Mouse (Mus musculus) R1 (cell line): ENCODE data around the gene Fitm1.
A peak's percentile ranks its signal among the peaks of the same experiment; 100 is the strongest.

ENCODE experiments used
- DNase-seq: peaks from one replicate; pipeline ENCODE4 v3.0.0-alpha.2; 2018; ENCODE audit warnings: low read depth, low spot score

Gene Fitm1

DNA sequence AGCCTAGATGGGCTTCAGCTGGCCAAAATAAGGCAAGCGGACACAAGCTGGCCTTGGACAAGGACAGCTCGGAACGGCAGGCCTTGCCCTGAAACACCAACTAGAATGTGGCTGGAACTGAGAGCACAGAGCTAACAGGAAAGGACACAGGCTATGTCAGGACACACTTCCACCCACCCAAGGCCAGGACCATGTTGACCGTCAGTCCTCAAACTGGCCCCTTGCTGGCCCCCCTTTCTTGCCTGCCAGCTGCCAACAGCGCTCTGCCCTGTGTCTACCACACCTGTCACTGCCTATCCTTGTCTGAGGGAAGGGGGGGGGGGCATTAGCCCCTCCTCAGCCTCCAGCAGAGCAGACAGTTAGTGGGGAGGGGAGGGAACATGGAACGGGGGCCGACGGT is at the start of gene Fitm1:
Gene Fitm1 (plus strand): TSS at position 316 of the 400 bp plus-strand sequence.
- DNase-seq: no peak

DNA sequence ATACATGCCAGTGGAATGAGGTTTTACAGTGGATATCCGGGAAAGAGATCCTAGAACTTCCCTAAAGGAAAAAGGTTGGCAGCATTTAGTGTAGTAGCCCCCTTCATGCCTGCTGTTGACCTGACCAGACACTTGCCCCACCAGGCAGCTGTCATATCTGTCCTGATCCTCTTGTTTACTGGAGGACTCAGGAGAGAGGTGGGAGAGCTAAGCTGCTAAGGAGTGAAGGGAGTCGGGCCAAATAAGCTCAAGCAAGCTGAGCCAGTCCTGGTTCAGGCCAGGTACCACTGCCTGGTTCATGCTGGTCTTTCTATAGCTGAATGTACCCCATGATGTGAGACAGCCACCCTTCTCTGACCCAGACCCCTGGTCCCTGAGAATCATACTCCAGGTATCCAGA is 48.7 kb upstream of the Fitm1 start:
- DNase-seq: no peak

DNA sequence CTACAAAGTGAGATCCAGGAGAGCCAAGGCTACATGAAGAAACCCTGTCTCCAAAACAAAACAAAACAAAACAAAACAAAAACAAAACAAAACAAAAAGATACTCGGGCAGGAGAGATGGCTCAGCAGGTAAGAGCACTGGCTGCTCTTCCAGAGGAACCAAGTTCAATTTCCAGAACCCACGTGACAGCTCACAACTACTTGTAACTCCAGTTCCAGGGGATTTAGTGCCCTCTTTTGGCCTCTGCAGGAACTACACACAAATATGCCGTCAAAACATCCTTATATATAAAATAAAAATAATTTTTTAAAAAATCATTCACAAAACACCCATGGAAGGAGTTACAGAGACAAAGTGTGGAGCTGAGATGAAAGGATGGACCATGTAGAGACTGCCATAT is 47.5 kb upstream of the Fitm1 start:
- peak; percentile 83 for DNase-seq

DNA sequence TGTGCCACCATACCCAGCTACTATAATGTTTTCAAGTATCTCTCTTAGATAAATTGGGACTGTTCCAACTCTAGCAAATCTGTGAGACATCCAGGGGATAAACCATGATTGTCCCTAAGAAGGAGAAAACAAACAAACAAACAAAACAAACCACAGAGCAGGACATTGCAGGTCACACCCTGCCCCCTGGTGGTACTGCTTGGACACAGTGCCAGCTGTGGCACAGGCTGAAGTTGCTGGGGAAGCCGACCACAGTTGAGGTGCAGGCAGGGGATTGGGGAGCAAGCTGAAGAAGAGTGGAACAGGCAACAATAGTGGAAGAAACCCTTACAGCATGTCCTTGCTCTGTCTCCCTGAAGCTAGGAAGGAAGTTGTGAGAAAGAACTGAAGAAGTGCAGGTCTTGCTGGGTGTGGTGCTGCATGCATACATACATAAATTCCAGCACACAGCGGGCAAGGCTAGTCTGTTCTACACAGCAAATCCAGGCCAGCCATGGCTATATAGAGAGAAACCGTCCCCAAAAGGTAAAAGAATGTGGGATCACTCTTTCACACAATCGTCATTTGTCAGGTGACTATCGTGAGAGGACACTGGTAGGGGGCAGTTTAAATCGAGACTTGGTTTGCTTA is 39.2 kb upstream of the Fitm1 start:
- peak; percentile 81 for DNase-seq

DNA sequence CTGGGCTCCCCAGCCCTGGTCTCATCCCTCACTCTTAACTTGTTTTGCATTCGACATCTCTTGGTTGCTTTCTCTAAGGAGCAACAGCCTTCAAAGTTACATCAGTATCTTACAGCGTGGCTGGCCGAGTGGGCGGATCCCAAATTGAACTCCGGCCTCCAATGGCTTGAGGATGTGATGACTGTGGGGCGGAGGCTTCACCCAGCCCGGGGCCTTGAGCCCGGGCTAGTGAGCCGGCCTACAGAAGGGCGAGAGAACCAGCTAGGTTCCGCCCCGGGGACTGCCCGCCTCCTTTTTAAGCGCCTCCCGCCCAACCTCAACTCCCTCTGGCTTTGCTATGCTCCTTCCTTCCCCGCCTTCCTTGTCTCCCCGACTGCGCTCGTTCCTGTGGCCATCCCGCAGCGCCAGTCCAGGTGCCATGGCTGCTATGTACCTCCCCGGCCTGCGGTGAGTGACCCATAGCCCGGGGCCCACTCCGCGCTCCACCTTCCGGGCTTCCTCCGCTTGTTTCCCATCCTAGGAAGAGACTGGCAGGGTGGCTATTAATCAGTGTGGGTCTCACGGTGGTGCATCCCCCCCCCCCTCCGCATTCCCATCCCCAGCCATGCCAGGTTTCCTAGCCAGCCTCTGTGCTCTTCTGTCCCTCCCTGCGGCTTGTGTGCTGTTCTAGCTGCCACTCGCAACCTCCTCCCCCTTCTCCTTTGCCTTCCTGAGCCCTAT is 35.2 kb upstream of the Fitm1 start, which contains the start of gene Pck2:
Gene Pck2 (plus strand): TSS at position 200 of the 720 bp plus-strand sequence.
- DNase-seq: peak; percentile 96

DNA sequence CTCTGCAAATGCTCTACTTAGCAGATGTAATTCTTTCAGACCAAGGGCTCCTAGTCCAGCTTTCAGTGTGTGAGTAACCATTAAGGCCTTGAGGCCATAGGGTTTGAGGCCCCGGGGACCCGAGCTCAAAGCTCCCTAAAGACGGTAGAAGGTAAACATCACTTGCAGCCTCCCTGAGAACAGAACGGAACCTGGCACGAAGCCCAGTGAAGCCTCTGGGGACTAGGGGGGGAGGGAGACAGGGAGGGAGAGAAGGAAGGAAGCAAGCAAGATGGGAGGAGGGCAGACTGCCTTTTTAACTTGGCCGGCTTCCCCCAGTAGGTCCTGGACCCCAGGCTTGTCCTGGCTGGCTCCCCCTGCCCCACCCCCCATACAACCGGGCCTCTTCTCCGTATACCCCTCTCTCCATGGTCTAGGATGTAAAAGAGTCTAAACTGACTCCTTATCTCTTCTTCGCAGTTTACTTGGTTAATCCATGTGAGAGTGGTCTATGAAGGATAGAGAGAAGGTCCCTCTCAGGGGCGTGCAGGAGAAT is 34.6 kb upstream of the Fitm1 start:
- DNase-seq: peak; percentile 27

DNA sequence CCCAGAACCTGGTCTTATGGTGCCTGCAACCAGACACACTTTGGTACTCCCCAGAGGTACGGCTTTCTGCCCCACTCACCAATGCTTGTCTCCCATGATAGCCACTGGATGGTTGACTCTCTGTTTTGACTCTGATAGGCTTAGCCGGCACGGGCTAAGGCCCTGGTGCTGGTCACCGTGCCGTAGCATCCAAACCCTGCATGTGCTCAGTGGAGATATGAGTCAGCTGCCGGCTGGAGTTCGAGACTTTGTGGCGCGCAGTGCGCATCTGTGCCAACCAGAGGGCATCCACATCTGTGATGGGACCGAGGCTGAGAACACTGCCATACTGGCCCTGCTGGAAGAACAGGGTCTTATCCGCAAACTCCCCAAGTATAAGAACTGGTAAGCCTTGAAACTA is 33.1 kb upstream of the Fitm1 start:
- no peak for DNase-seq

DNA sequence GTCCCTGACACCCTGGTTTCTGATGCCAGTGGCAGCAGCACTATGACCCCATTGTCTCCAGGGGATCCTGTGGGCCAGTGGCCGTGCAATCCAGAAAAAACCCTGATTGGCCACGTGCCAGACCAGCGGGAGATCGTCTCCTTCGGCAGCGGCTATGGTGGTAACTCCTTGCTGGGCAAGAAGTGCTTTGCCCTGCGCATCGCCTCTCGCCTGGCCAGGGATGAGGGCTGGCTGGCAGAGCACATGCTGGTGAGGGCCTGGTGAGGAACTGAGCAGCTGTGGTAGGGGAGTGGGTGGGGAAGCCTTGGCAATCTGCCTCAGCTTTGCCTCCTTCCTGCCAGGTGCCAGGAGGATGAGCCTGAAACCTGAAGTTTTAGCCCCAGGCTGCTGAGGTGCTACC is 31.1 kb upstream of the Fitm1 start:
- no peak for DNase-seq

DNA sequence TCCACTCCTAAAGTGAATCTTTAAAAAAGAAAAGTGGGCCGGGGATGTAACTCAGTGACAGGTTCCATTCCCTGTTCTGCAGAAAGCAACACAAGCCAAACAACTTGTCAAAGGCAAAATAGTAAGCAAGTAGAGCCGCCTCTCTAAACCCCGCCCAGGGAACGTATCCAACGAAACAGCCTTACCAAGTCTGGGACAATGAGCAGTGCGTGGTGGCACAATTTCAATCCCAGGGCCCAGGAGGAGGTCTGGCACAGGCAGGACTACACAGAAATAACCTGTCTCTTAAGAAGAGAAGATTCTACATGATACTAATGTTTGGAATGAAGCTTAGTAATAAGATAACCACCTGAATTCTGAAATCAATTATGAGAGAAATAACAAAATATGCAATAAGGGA is 25.2 kb upstream of the Fitm1 start:
- peak; percentile 40 for DNase-seq

DNA sequence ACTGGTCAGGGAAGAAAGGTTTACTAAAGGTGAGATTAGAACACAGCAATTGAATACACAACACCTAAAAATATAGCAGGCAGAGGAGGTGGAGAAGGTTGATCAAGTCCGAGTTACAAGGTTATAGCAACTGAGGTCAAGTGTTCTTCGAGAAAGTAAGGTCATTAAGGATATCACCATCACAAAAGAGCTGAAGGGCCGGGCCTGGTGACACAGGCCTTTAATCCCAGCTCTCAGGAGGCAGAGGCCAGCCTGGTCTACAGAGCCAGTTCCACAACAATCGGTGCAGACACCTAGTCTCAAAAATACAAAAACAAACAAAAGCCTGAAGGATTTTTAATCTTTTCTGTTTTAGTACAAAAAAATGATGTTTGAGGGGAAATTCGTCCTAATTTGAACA is 24.1 kb upstream of the Fitm1 start:
- DNase-seq: peak; percentile 86

DNA sequence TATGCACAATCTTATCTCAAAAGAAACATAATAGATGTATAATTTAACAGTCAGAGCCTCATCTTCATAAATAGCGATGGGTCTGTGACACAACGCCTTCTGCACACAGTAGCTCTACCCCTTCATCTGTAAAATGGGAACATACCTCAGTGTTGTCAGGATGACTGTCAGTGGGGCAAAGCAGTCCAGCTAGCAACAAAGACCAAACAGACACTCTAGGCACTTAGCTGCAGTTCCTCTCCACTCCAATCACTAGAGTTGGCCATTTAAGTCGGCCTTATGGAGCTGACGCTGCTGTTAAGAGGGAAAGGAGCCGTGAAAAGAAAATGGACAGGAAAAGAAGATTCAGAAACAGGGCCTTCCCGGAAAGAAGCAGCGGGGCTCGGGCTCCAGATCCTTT is 23.6 kb upstream of the Fitm1 start:
- DNase-seq: peak; percentile 44

DNA sequence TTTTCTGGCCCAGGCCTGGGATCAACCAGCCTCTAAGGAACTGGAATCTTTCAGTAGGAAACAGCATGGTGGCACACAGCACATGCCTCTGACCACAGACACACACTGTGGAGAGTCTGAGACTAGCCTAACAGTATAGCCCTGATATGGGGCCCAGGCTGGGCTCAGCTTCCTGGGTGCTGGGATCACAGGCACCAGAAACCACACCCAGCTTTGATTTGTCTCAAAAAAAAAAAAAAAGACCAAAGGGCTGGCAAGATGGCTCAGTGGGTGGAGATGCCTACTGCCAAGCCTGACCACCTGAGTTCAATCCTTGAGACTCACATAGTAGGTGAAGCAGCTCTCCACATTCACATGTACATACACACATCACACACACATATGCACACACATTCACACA is 20.8 kb upstream of the Fitm1 start:
- DNase-seq: peak; percentile 53

DNA sequence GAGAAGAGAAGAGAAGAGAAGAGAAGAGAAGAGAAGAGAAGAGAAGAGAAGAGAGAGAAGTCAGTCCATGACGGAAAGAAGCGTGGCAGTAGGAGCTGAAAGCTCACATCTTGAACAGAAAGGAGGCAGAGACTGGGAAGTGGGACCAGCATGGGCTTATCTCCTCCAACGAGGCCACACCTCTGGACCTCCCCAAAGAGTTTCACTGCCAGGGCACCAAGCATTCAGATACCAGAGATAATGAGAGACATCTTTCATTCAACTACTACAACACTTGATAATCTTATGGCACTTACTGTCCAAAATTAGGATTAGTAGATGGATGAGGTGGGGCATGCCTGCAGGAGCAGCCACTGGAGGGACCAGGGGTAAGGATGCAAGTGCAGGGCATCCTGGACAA is 19.6 kb upstream of the Fitm1 start:
- no peak for DNase-seq

DNA sequence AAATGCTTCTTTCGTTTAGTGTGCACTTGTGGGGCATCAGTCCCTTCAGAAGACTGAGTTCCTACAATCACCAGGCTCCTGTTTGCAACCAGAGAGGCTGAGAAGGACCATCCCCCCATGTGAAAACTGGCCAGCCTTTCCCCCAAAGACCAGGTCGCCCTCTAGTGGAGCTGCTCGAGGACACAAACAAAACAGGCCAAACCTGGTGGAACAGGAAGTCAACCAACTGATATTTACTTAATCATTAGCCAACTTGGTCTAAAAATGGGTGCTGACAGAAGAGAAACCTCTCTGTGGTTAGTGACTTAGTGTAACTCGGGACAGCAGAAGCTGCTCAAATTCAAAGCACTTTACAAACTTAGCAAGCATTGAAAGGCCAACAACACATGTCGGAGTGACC is 18.4 kb upstream of the Fitm1 start:
- peak; percentile 84 for DNase-seq

DNA sequence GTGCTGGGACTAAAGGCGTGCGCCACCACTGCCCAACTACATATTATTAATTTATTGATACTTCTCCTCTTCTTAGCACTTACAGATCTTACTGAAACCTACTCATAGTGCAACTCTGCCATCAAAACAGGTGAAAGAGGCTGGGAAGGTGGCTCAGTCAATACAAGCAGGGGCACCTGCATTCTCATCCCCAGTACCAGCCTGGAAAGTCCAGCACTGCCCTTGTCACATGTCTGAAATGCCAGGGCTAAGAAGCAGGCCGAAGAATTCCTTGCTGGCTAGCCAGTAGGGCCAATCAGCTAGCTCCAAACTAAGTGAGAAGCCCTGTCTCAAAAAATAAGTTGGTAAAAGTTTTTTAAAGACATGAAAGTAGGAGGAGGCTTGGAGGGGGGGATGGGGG is 17.8 kb upstream of the Fitm1 start:
- DNase-seq: no peak

DNA sequence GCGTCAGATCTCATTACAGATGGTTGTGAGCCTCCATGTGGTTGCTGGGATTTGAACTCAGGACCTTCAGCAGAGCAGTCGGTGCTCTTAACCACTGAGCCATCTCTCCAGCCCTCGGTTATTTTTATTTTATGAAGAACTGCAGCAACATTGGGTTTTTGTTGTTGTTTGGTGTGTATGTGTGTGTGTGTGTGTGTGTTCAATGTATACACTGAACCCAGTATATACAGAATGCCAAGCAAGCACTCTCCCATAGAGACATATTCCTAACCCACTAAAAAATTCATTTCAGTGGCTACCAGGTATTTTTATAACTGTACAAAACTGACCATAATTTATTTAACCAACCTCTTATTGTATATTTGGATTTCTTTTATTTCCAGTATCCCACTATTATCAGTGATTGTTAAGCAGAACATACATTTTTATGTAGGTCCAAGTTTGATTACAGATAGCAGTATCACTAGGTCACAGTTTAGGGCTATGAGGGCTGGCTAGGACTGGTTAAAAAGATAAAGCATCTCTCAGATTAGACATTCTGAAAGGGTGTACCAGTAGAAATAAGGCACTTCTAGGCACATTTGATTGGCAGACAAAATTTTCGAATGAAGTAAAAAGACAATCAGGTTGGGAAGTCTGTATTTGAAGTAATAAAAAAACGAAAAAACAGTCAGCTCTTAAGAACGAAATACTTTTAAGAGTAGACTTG is 16.5 kb upstream of the Fitm1 start:
- DNase-seq: no peak

DNA sequence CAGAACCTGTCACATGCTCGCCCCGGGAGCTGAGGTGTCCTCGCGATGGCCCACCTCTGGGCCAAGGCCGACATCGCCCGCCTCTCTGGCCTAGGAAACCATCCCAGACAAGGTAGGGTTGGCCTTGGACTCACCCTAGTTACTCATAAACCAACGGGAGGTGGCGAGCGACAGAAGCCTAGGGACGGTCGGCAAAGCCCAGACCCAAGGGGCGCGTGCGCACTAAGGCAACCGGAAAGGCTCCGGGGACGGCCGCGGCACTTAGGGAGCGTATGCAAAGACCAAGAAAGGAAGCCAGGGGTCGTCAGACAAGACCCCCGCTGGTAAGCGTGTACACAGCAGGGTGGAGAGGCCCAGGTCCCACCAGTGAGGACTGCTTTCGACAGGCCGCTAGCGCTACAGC is 15.6 kb upstream of the Fitm1 start, which contains the start of gene Dcaf11:
Gene Dcaf11 (plus strand): TSS at position 208 of the 403 bp plus-strand sequence.
- DNase-seq: peak; percentile 98

DNA sequence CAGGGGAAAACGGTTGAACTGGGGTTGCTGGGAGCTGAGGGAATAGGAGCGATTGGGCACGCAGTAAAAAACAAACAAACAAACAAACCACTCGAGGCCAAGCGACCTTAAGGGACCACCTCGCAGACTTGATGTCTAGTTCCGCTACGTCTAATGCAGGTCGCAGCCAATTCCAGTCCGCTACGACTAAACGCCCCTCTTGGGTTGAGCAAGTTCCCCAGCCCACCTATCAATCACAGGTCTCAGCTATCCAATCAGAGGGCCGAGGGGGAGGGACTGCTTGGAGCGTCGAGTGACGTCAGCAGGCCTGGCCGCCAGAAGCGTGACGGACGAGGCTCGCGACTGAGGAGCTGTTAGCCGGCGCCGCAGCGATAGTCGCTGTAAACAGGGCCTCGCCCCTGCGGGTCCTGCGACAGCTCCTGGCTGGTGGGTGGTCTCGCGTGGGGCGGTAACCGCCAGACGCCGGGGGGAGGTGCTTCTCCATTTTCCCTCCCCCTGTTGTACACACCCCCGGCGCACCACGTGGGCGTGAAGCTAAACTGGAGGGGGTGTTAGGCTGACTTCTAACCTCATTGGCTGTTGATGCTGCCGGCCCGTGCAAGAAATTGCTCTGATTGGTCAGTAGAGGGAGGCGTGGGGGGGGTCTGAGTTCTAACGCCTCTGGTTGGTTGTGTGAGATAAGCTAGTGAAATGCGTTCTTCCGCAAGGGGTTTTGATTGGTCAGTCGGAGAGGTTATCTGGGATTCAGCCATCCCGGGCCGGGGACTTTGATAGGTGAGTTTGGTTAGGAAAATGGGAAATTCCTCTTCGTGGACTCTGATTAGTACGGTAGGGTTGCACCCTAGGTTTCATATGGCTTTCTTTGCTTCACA is 15.0 kb upstream of the Fitm1 start, which contains the start of gene A730061H03Rik:
Gene A730061H03Rik (minus strand): TSS at position 205 of the 872 bp plus-strand sequence.
- peak; percentile 100 for DNase-seq

DNA sequence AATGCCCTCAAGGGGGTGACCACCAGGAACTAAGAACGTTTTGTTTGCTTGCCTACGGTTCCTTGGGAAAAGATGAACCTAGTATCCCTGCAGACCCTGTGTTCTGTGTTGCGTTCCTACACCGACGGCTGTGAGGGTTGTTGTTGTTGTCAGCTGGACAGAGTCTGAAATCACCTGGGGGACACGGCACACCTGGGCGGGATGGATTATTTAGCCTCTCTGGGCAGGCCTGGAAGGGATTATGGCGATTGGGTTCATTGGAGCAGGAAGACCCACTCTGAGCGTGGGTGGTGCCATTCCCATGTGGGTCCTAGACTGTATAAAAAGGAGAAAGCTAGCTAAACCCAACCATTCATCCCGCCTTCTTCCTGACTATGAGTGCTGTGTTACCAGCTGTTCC is 13.6 kb upstream of the Fitm1 start:
- no peak for DNase-seq

DNA sequence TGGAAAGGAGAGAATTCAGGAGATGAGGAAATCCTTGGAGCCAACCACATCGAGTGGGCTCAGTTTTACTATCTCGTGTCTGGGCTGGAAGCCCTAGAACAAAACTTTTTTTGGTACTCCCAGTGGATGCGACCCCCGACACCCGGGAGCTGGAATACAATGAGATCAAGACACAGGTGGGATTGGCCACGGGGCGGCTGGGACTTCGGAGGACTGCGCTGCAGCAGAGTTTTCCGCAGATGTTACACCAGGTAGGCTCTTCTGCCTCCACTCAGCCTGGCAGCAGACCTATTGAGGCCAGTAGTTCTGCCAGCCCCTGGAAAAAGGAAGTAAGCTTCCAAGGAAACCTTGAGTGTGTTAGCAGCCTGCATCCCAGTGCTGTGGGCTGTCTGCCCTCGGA is 12.2 kb upstream of the Fitm1 start:
- no peak for DNase-seq

DNA sequence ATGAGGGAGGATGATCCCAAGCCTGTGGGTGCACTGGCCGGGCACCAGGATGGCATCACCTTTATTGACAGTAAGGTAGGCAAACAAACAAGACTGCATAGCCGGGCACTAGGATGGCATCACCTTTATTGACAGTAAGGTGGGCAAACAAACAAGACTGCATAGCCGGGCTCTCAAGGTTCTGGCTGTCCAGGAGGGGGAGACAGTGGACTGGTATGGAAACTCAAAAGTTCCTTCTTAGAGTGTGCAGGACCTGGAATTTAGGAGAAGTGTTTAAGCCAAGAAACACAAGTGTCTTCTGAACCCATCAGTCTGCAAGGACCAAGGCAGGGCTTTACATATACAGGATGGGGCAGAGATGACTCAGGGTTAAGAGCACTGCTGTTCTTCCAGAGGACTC is 9.7 kb upstream of the Fitm1 start:
- no peak for DNase-seq
